Mouse (Mus musculus) embryonic facial prominence, embryonic 15.5 days (tissue): ENCODE results near the gene Ramp3. TPM values are rescaled to one million over a fixed set of nuclear protein-coding genes. Genes with fewer than 3 reads are reported as not detected.

ENCODE experiments used
- ATAC-seq: fragments of 200-750 bp; cut with Nextera tagmentation; 2 replicates; pipeline ENCODE4 v1.8.0; 2017; ENCODE audit warnings: low read depth, moderate TSS enrichment; ENCODE audit not compliant: insufficient number of reproducible peaks, low FRiP score, low TSS enrichment
- H3K27ac ChIP-seq: fragments of 300-500 bp; sonication (generic); replicated peaks from 2 replicates; pipeline ENCODE4 v1.5.1; 2015; ENCODE audit warnings: mild to moderate bottlenecking, inconsistent platforms
- H3K27me3 ChIP-seq: fragments of 300-500 bp; sonication (generic); 2 replicates; pipeline ENCODE4 v1.6.1; 2015; ENCODE audit warnings: inconsistent platforms
- H3K36me3 ChIP-seq: fragments of 300-500 bp; sonication (generic); 2 replicates; pipeline ENCODE4 v1.6.1; 2015; ENCODE audit warnings: mild to moderate bottlenecking, inconsistent platforms
- H3K4me1 ChIP-seq: fragments of 300-500 bp; sonication (generic); 2 replicates; pipeline ENCODE4 v1.6.1; 2015; ENCODE audit warnings: inconsistent platforms
- H3K4me2 ChIP-seq: fragments of 300-500 bp; sonication (generic); replicated peaks from 2 replicates; pipeline ENCODE4 v1.6.1; 2015; ENCODE audit warnings: mild to moderate bottlenecking, inconsistent platforms
- H3K4me3 ChIP-seq: fragments of 300-500 bp; sonication (generic); replicated peaks from 2 replicates; pipeline ENCODE4 v1.5.1; 2015; ENCODE audit warnings: mild to moderate bottlenecking, inconsistent platforms
- H3K9ac ChIP-seq: fragments of 300-500 bp; sonication (generic); 2 replicates; pipeline ENCODE4 v1.6.1; 2015; ENCODE audit warnings: inconsistent platforms
- H3K9me3 ChIP-seq: fragments of 300-500 bp; sonication (generic); replicated peaks from 2 replicates; pipeline ENCODE4 v1.6.1; 2016; ENCODE audit warnings: inconsistent platforms
- WGBS: fragments of 180-500 bp; shearing (Covaris S2); methylation state at CpG from one replicate; pipeline ENCODE4 v1.1.7; 2015; 5-methylcytosine and 5-hydroxymethylcytosine counted together
- polyA plus RNA-seq: library from polyadenylated mRNA; unstranded; fragments of >200 nt; fragmentation: Nextera tagmentation; extraction: Ambion mirVana; gene quantifications from 2 replicates; pipeline ENCODE4 v1.2.1, GENCODE M21; 2015

Ramp3 gene
- polyA plus RNA-seq, 1 experiment from 2014 or later: 14.1 TPM

- H3K27ac ChIP-seq: no peak overlapping the region
- 82% methylated on average over 9 of the region's 9 CpGs for WGBS
Measured at GRCm38 (mm10) chr11:6674701-6675100, 16.4 kb downstream of the Ramp3 start.

DNA sequence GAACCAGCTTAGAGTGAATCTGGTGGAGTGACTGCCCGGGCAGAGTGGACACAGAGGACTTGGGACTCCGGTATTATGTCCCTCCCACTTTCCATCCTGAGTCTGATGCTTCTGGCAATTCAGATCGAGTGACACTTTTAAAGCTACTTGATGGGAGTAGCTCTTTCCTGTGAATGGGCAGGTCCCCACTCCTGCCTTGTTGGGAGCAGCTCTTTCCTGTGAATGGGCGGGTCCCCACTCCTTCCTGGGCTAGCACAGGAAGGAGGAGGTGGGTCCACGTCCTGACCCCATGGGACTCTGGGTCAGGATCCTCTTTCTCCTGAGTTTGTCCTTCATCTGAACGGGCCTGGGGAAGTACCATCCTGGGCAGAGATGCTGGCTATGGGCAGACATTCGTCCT, 17.1 kb downstream of the Ramp3 start:
- no peak overlapping the region for H3K27ac ChIP-seq
- H3K4me3 ChIP-seq: no peak overlapping the region
- no peaks in the 10 kb centered on the region for H3K9me3 ChIP-seq
- H3K27me3 ChIP-seq: no peaks in the 10 kb centered on the region
- no peak overlapping the region for H3K4me2 ChIP-seq
- ATAC-seq: no peak
- H3K36me3 ChIP-seq: no peaks in the 10 kb centered on the region
- peaks cover 3% of the 10 kb centered on the region; the same call in 1 of the 2 replicates for H3K4me1 ChIP-seq
- WGBS: 58% methylated on average over 7 of the region's 7 CpGs
- H3K9ac ChIP-seq: no peak overlapping the region

More at GRCm38 (mm10) chr11:6674701-6675100, 16.4 kb downstream of the Ramp3 start:
- Histone ChIP-seq H3K4me1 (no peaks in the 10 kb centered on the region), H3K36me3 (no peaks in the 10 kb centered on the region), H3K4me3 (no peak overlapping the region), H3K4me2 (no peak overlapping the region), H3K27me3 (no peaks in the 10 kb centered on the region), H3K9me3 (no peaks in the 10 kb centered on the region), H3K9ac (no peak overlapping the region)
- no peak for ATAC-seq

DNA sequence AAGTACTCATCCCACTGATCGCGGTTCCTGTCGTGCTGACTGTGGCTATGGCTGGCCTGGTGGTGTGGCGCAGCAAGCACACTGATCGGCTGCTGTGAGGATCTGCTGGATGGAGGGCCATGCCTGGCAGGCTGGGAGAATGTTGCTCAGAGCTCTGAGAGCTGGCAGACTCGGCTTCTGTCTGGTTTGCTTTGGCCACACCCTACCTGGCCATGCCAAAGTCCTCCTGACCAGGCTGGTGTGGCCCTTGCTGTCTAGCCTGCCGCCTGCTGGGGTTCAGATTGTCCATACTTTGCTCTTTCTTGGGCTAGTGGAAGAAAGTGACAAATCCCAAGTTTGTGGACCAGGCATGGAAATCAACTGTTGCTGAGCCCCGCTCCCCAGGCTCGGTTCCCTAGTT, 18.3 kb downstream of the Ramp3 start:
- Histone ChIP-seq H3K9me3 (no peaks in the 10 kb centered on the region), H3K36me3 (no peaks in the 10 kb centered on the region), H3K4me2 (no peak overlapping the region), H3K4me1 (peaks cover 5% of the 10 kb centered on the region; the same call in 1 of the 2 replicates), H3K27ac (no peak overlapping the region), H3K4me3 (no peak overlapping the region), H3K9ac (no peak overlapping the region), H3K27me3 (no peaks in the 10 kb centered on the region)
- 87% methylated on average over 9 of the region's 9 CpGs for WGBS
- ATAC-seq: no peak

GRCm38 (mm10) chr11:6677530-6677929, 19.2 kb downstream of the Ramp3 start:
- no peak overlapping the region for H3K27ac ChIP-seq
- no peaks in the 10 kb centered on the region for H3K9me3 ChIP-seq
- no peak overlapping the region for H3K4me3 ChIP-seq
- no peak overlapping the region for H3K9ac ChIP-seq
- ATAC-seq: no peak
- WGBS: 17% methylated on average over 7 of the region's 7 CpGs
- H3K4me2 ChIP-seq: no peak overlapping the region
- no peaks in the 10 kb centered on the region for H3K36me3 ChIP-seq
- H3K4me1 ChIP-seq: peaks cover 5% of the 10 kb centered on the region; the same call in 1 of the 2 replicates
- no peaks in the 10 kb centered on the region for H3K27me3 ChIP-seq

- no peak overlapping the region for H3K27ac ChIP-seq
- no peak for ATAC-seq
- no peak overlapping the region for H3K9ac ChIP-seq
Measured at GRCm38 (mm10) chr11:6679694-6680396, 21.5 kb downstream of the Ramp3 start.

DNA sequence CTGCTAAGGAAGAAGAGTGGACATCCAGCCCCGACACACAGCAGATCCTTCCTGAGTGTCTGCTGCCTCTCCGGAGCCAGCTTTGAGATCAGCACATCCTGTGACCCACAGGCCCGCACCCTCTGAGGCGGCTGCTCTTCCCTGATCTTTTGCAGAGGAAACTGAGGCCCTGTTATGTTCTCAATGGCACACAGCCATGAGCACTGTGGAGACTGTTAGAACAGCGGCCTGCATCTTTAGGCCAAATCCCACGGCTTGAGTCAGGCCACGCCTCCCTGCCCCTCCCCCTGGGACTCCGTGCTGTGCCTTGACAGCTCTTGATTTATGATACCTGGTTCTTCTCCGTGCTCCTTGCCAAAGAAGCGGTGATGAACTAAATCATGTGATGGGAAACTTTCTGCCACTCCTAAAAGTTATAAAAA, 22.1 kb downstream of the Ramp3 start:
- Histone ChIP-seq H3K36me3 (no peaks in the 10 kb centered on the region), H3K4me2 (no peak overlapping the region), H3K4me3 (no peak overlapping the region), H3K9me3 (no peaks in the 10 kb centered on the region), H3K9ac (no peak overlapping the region), H3K27ac (0 out of 2 replicates have a peak overlapping the region, but pooled peaks have one; percentile 17), H3K27me3 (no peaks in the 10 kb centered on the region), H3K4me1 (peaks cover 5% of the 10 kb centered on the region; the same call in 1 of the 2 replicates)
- WGBS: 38% methylated on average over 10 of the region's 10 CpGs
- no peak for ATAC-seq

More at GRCm38 (mm10) chr11:6679694-6680396, 21.5 kb downstream of the Ramp3 start:
- H3K9me3 ChIP-seq: no peaks in the 10 kb centered on the region
- H3K36me3 ChIP-seq: no peaks in the 10 kb centered on the region
- WGBS: 66% methylated on average over 17 of the region's 17 CpGs
- H3K4me1 ChIP-seq: peaks cover 5% of the 10 kb centered on the region; the same call in 1 of the 2 replicates
- no peaks in the 10 kb centered on the region for H3K27me3 ChIP-seq
- H3K4me3 ChIP-seq: no peak overlapping the region
- no peak overlapping the region for H3K4me2 ChIP-seq

GRCm38 (mm10) chr11:6684741-6685140, 26.4 kb downstream of the Ramp3 start:
- Histone ChIP-seq H3K9me3 (no peaks in the 10 kb centered on the region), H3K4me1 (peaks cover 5% of the 10 kb centered on the region; the same call in 1 of the 2 replicates), H3K4me3 (no peak overlapping the region), H3K27ac (no peak overlapping the region), H3K9ac (no peak overlapping the region), H3K27me3 (no peaks in the 10 kb centered on the region), H3K36me3 (no peaks in the 10 kb centered on the region), H3K4me2 (no peak overlapping the region)
- ATAC-seq: no peak
- WGBS: 51% methylated on average over 3 of the region's 3 CpGs

- WGBS: 74% methylated on average over 3 of the region's 3 CpGs
- Histone ChIP-seq H3K9me3 (no peaks in the 10 kb centered on the region), H3K9ac (no peak overlapping the region), H3K36me3 (no peaks in the 10 kb centered on the region), H3K4me1 (no peaks in the 10 kb centered on the region), H3K4me2 (no peak overlapping the region), H3K27me3 (no peaks in the 10 kb centered on the region), H3K4me3 (no peak overlapping the region), H3K27ac (no peak overlapping the region)
- ATAC-seq: no peak
Measured at GRCm38 (mm10) chr11:6688888-6689287, 30.6 kb downstream of the Ramp3 start.

GRCm38 (mm10) chr11:6692341-6692740, 34.0 kb downstream of the Ramp3 start:
- Histone ChIP-seq H3K4me1 (no peaks in the 10 kb centered on the region), H3K27ac (no peak overlapping the region), H3K36me3 (no peaks in the 10 kb centered on the region), H3K9ac (no peak overlapping the region), H3K9me3 (no peaks in the 10 kb centered on the region), H3K4me3 (no peak overlapping the region), H3K4me2 (no peak overlapping the region), H3K27me3 (no peaks in the 10 kb centered on the region)
- WGBS: 64% methylated on average over 6 of the region's 6 CpGs
- ATAC-seq: no peak

DNA sequence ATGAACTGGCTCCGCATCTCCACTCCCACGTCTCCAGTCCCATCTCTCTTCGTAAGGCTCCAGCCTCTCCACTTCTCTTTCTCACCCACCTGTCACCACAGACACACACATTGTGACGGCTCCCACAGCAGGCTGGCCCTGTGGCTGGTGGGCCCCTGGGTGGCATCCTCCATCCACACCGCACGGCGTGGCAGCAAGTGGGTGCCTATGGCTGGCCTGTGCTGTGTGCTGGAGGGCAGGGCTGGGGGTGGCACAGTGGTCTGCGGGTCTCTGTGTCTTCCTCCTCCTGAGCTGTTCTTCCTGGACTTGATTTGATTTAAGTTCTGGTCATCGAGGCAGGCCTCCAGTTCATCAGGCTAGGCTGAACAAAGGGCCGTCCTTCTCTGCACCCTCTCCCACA, 35.8 kb downstream of the Ramp3 start:
- no peak overlapping the region for H3K9ac ChIP-seq
- no peaks in the 10 kb centered on the region for H3K27me3 ChIP-seq
- no peaks in the 10 kb centered on the region for H3K9me3 ChIP-seq
- no peaks in the 10 kb centered on the region for H3K36me3 ChIP-seq
- ATAC-seq: no peak
- 91% methylated on average over 10 of the region's 10 CpGs for WGBS
- H3K27ac ChIP-seq: no peak overlapping the region
- H3K4me2 ChIP-seq: no peak overlapping the region
- H3K4me1 ChIP-seq: no peaks in the 10 kb centered on the region
- H3K4me3 ChIP-seq: no peak overlapping the region

DNA sequence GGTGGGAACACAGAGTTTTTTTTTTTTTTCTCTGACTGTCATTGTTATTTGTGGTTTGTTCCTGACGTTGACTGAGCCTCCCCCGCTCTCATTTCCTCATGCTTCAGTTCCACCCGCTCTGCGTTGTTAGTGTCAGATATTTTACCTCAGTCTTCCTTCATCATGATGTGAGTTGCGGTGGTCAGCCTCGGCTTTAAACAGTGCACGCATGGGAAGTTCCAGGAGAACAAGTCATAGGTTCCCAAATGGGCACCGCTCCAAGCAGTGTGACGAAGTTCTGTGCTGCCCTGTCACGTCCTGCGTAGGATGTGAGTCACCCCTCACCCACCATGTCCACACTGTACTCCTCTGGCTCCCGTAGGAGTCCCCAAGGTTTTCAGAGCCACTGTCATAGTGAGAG, 36.9 kb downstream of the Ramp3 start:
- Histone ChIP-seq H3K27me3 (no peaks in the 10 kb centered on the region), H3K9me3 (no peaks in the 10 kb centered on the region), H3K36me3 (no peaks in the 10 kb centered on the region), H3K9ac (no peak overlapping the region), H3K4me2 (no peak overlapping the region), H3K4me3 (no peak overlapping the region), H3K27ac (no peak overlapping the region), H3K4me1 (no peaks in the 10 kb centered on the region)
- 51% methylated on average over 12 of the region's 12 CpGs for WGBS
- 0 out of 2 replicates have a peak, but pooled peaks have one; percentile 24 for ATAC-seq

- no peak overlapping the region for H3K27ac ChIP-seq
- no peaks in the 10 kb centered on the region for H3K36me3 ChIP-seq
- no peak overlapping the region for H3K4me3 ChIP-seq
- no peaks in the 10 kb centered on the region for H3K27me3 ChIP-seq
- H3K4me1 ChIP-seq: no peaks in the 10 kb centered on the region
- H3K4me2 ChIP-seq: no peak overlapping the region
- 73% methylated on average over 8 of the region's 8 CpGs for WGBS
- H3K9me3 ChIP-seq: no peaks in the 10 kb centered on the region
- no peak overlapping the region for H3K9ac ChIP-seq
- ATAC-seq: no peak
Measured at GRCm38 (mm10) chr11:6696551-6696950, 38.2 kb downstream of the Ramp3 start.
